Mouse (Mus musculus): Measurements from ENCODE around the gene Pigv.

Pigv gene

DNA sequence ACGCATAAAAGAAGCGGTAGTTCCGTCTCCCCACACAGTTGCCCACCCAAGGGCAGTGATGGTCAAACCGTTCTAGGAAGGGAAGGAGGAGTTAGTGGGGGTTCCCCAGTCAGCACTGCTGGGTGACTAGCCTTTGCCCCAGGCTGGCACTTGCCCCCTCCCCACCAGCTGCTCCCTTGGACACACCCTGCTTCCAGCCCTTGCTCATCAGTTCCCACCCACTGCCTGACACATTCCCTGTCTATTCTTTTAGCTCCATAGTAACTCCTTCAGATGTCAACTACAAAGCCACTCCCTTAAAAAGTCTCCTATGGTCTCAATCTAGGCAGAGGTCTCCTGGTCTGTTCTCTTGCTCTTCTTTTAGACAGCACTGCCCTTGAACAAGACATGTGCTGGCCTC, 58.6 kb downstream of the Pigv start:
- no peak for DNase-seq (ENCODE audit: low read depth, low spot score)

DNA sequence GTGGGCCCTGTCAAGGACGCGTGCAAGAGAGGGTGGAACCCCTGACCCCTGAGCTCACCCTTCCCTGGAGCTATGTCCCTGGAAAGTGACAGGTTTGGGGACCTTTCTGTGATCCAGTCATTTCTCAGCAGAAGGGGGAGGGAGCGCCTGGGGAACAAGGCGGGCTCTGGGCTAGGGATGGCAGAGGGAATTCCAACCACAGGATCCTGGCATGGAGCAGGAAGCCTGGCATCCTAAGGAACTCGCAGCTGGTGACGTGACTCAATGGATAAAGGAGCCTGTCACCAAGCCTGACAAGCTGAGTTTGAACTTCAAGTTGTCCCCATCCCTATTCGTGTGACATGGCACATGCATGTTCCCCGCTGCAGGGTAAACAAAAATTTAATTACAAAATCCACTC, 59.4 kb downstream of the Pigv start:
- DNase-seq (ENCODE audit: low read depth, low spot score), result no peak

DNA sequence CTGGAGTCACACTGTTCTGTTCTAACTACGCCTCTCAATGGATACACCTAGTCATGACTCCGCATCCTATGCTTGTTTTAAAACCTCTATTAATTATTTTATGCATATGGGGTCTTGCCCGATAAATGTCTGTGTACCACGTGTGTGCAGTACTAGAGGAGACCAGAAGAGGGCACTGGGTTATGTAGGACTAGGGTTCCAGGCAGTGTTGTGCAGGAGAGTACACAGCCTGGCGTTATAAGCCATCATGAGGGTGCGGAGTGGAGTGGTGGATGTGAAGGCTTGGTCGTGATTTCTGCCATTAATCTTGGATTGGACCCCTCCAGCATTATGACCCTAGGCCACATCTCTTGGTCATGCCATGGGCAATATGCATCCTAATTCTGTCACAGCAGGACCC, 60.0 kb downstream of the Pigv start:
- DNase-seq (ENCODE audit: low read depth, low spot score), result no peak

DNA sequence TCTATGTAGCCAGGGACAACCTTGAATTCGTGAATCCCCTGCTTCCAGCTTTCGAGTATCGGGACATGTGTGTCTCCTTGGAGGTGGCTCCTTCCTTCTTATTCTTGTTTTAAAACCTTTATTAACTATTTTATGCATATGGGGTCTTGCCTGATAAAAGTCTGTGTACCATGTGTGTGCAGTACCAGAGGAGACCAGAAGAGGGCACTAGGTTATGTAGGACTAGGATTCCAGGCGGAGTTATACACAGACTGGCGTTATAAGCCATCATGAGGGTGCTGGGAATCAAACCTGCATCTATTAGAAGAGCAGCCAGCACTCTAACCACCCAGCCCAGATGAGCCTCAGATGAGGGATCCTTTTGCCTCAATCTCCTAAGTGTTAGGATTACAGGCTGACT, 60.6 kb downstream of the Pigv start:
- DNase-seq (ENCODE audit: low read depth, low spot score), result no peak

Data from retina, adult 2 months (tissue).